Mouse (Mus musculus) neural tube, embryonic 11.5 days (tissue): ENCODE measurements around the gene Tmem88. TPM values are rescaled to one million over a fixed set of nuclear protein-coding genes. Genes with fewer than 3 reads are reported as not detected.
A peak's percentile ranks its signal among the peaks of the same experiment; 100 is the strongest.

Experiments used
- ATAC-seq: fragments of 200-750 bp; cut with Nextera tagmentation; 2 replicates; pipeline ENCODE4 v1.8.0; 2017; ENCODE audit warnings: moderate number of reproducible peaks, mild to moderate bottlenecking, moderate TSS enrichment, moderate library complexity; ENCODE audit not compliant: insufficient read depth, low FRiP score, low TSS enrichment
- DNase-seq: peaks from one replicate; pipeline ENCODE4 v3.0.0-alpha.2; 2015; ENCODE audit warnings: low spot score
- H3K27ac ChIP-seq: fragments of 300-500 bp; sonication (generic); 2 replicates; pipeline ENCODE4 v1.5.1; 2014; ENCODE audit warnings: low read depth, mild to moderate bottlenecking, low read length
- H3K27me3 ChIP-seq: fragments of 300-500 bp; sonication (generic); 2 replicates; pipeline ENCODE4 v1.6.1; 2014; ENCODE audit warnings: mild to moderate bottlenecking, low read length, mixed read lengths; ENCODE audit not compliant: control insufficient read depth, insufficient read depth
- H3K36me3 ChIP-seq: fragments of 300-500 bp; sonication (generic); 2 replicates; pipeline ENCODE4 v1.6.1; 2014; ENCODE audit warnings: mild to moderate bottlenecking, low read length, moderate library complexity, mixed read lengths; ENCODE audit not compliant: control insufficient read depth, insufficient read depth
- H3K4me1 ChIP-seq: fragments of 300-500 bp; sonication (generic); 2 replicates; pipeline ENCODE4 v1.6.1; 2014; ENCODE audit warnings: low read length, mixed read lengths; ENCODE audit not compliant: control insufficient read depth, insufficient read depth
- H3K4me2 ChIP-seq: fragments of 300-500 bp; sonication (generic); 2 replicates; pipeline ENCODE4 v1.6.1; 2014; ENCODE audit warnings: low read depth, mild to moderate bottlenecking, moderate library complexity
- H3K4me3 ChIP-seq: fragments of 300-500 bp; sonication (generic); 2 replicates; pipeline ENCODE4 v1.5.1; 2014; ENCODE audit warnings: low read depth, low read length
- H3K9ac ChIP-seq: fragments of 300-500 bp; sonication (generic); 2 replicates; pipeline ENCODE4 v1.6.1; 2014; ENCODE audit warnings: mild to moderate bottlenecking, low read length
- H3K9me3 ChIP-seq: fragments of 300-500 bp; sonication (generic); 2 replicates; pipeline ENCODE4 v1.6.1; 2016; ENCODE audit warnings: low read length; ENCODE audit not compliant: control insufficient read depth
- WGBS: fragments of 180-500 bp; shearing (Covaris S2); extraction: QIAGEN DNeasy Blood & Tissue Kit; methylation state at CpG from one replicate; pipeline ENCODE4 v1.1.7; 2014; 5-methylcytosine and 5-hydroxymethylcytosine counted together
- polyA plus RNA-seq: library from polyadenylated mRNA; unstranded; fragments of >200 nt; fragmentation: Nextera tagmentation; extraction: Ambion mirVana; gene quantifications from 2 replicates; pipeline ENCODE4 v1.2.1, GENCODE M21; 2014

The Tmem88 gene
- polyA plus RNA-seq, 1 experiment from 2014 or later, result 13.1 TPM

- WGBS, result 26% methylated on average over 4 of the region's 4 CpGs
- Histone ChIP-seq H3K4me1 (no peaks in the 10 kb centered on the region), H3K9ac (no peak overlapping the region), H3K9me3 (no peaks in the 10 kb centered on the region), H3K36me3 (no peaks in the 10 kb centered on the region), H3K4me3 (no peak overlapping the region), H3K27ac (no peak overlapping the region), H3K27me3 (no peaks in the 10 kb centered on the region), H3K4me2 (no peak overlapping the region)
- ATAC-seq, result no peak
- no peak for DNase-seq
Observed at GRCm38 (mm10) chr11:69428751-69429150, 30.7 kb upstream of the Tmem88 start.

GRCm38 (mm10) chr11:69426246-69426645 lies 28.2 kb upstream of the Tmem88 start:
- no peaks in the 10 kb centered on the region for H3K9me3 ChIP-seq
- H3K4me2 ChIP-seq, result no peak overlapping the region
- no peak for ATAC-seq
- no peaks in the 10 kb centered on the region for H3K4me1 ChIP-seq
- H3K4me3 ChIP-seq, result no peak overlapping the region
- H3K27ac ChIP-seq, result no peak overlapping the region
- H3K9ac ChIP-seq, result no peak overlapping the region
- 79% methylated on average over 2 of the region's 2 CpGs for WGBS
- H3K36me3 ChIP-seq, result no peaks in the 10 kb centered on the region
- H3K27me3 ChIP-seq, result peaks cover 8% of the 10 kb centered on the region
- DNase-seq, result no peak

GRCm38 (mm10) chr11:69423885-69424284 lies 25.9 kb upstream of the Tmem88 start:
- Histone ChIP-seq H3K36me3 (no peaks in the 10 kb centered on the region), H3K4me1 (peaks cover 14% of the 10 kb centered on the region), H3K4me2 (no peak overlapping the region), H3K4me3 (no peak overlapping the region), H3K27ac (no peak overlapping the region), H3K9ac (no peak overlapping the region), H3K27me3 (peaks cover 16% of the 10 kb centered on the region), H3K9me3 (no peaks in the 10 kb centered on the region)
- DNase-seq, result no peak
- WGBS, result 78% methylated on average over 6 of the region's 6 CpGs
- ATAC-seq, result no peak

- WGBS, result 87% methylated on average over 10 of the region's 10 CpGs
- Histone ChIP-seq H3K27me3 (peaks cover 16% of the 10 kb centered on the region), H3K9ac (no peak overlapping the region), H3K9me3 (no peaks in the 10 kb centered on the region), H3K4me3 (no peak overlapping the region), H3K36me3 (no peaks in the 10 kb centered on the region), H3K4me1 (peaks cover 14% of the 10 kb centered on the region), H3K4me2 (no peak overlapping the region), H3K27ac (no peak overlapping the region)
- ATAC-seq, result no peak
- no peak for DNase-seq
Observed at GRCm38 (mm10) chr11:69422842-69423241, 24.8 kb upstream of the Tmem88 start.

- H3K36me3 ChIP-seq, result no peaks in the 10 kb centered on the region
- H3K9me3 ChIP-seq, result no peaks in the 10 kb centered on the region
- H3K27ac ChIP-seq, result no peak overlapping the region
- 12% methylated on average over 25 of the region's 25 CpGs for WGBS
- DNase-seq (no peak), ATAC-seq (no peak)
- H3K9ac ChIP-seq, result no peak overlapping the region
- H3K27me3 ChIP-seq, result peaks cover 16% of the 10 kb centered on the region
- H3K4me2 ChIP-seq, result peak overlapping the region; percentile 63
- peaks cover 22% of the 10 kb centered on the region for H3K4me1 ChIP-seq
- H3K4me3 ChIP-seq, result no peak overlapping the region
Observed at GRCm38 (mm10) chr11:69421131-69421977, 23.3 kb upstream of the Tmem88 start.

GRCm38 (mm10) chr11:69420554-69421000 lies 22.5 kb upstream of the Tmem88 start:
- H3K9ac ChIP-seq, result peak overlapping the region; percentile 20; the same call in 1 of the 2 replicates
- ATAC-seq (no peak), DNase-seq (no peak)
- peak overlapping the region; percentile 81; the same call in 1 of the 2 replicates for H3K4me3 ChIP-seq
- H3K27me3 ChIP-seq, result peaks cover 16% of the 10 kb centered on the region
- 7% methylated on average over 10 of the region's 10 CpGs for WGBS
- H3K4me1 ChIP-seq, result peaks cover 22% of the 10 kb centered on the region
- H3K36me3 ChIP-seq, result no peaks in the 10 kb centered on the region
- H3K27ac ChIP-seq, result no peak overlapping the region
- no peaks in the 10 kb centered on the region for H3K9me3 ChIP-seq
- H3K4me2 ChIP-seq, result peak overlapping the region; percentile 63

- H3K4me2 ChIP-seq, result peak overlapping the region; percentile 63
- H3K4me3 ChIP-seq, result peak overlapping the region; percentile 81
- no peaks in the 10 kb centered on the region for H3K36me3 ChIP-seq
- no peak for ATAC-seq
- H3K9me3 ChIP-seq, result no peaks in the 10 kb centered on the region
- peak; percentile 49 for DNase-seq
- H3K4me1 ChIP-seq, result peaks cover 25% of the 10 kb centered on the region
- under 1% methylated on average over 30 of the region's 31 CpGs for WGBS
- H3K27ac ChIP-seq, result peak overlapping the region; percentile 54
- peaks cover 16% of the 10 kb centered on the region for H3K27me3 ChIP-seq
- peak overlapping the region; percentile 41 for H3K9ac ChIP-seq
Observed at GRCm38 (mm10) chr11:69419813-69420553, 21.9 kb upstream of the Tmem88 start.

GRCm38 (mm10) chr11:69419443-69419812 lies 21.4 kb upstream of the Tmem88 start:
- peak overlapping the region; percentile 81 for H3K4me3 ChIP-seq
- no peaks in the 10 kb centered on the region for H3K36me3 ChIP-seq
- H3K27ac ChIP-seq, result peak overlapping the region; percentile 54
- peak; percentile 54 for DNase-seq
- H3K4me1 ChIP-seq, result peaks cover 30% of the 10 kb centered on the region
- H3K27me3 ChIP-seq, result peaks cover 16% of the 10 kb centered on the region
- ATAC-seq, result no peak
- peak overlapping the region; percentile 63 for H3K4me2 ChIP-seq
- under 1% methylated on average over 19 of the region's 19 CpGs for WGBS
- H3K9ac ChIP-seq, result peak overlapping the region; percentile 41
- no peaks in the 10 kb centered on the region for H3K9me3 ChIP-seq
